Mouse (Mus musculus): ENCODE results near the gene Cd300ld5. TPM values are rescaled to one million over a fixed set of nuclear protein-coding genes. Genes with fewer than 3 reads are reported as not detected.

Cd300ld5 gene
- total and polyA plus RNA-seq, 2 experiments: 0.18 TPM; not detected in 1

DNA sequence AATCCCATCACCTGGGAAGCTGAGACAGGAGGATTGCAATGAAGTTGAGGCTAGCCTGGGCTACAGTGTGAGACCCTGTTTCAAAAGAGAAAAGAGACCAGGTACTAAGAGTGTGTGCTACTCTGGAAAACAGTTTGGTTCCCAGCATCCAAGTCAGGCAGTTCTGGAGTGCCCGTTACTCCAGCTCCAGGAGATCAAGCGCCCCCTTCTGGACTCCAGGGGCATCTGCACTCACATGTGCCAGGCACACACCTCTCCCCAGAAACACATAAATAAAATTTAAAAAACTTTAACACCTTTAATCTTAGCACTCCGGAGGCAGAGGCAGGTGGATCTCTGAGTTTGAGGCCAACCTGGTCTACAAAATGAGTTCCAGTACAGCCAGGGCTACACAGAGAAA, 43.8 kb upstream of the Cd300ld5 start:
- Histone ChIP-seq H3K4me1 (ENCODE audit: control insufficient read depth, insufficient read depth, low read length) (no peaks in the 10 kb centered on the region), H3K9ac (ENCODE audit: low read depth, low read length) (no peak overlapping the region), H3K27me3 (ENCODE audit: control insufficient read depth, insufficient read depth, low read length) (peaks cover 4% of the 10 kb centered on the region; the same call in 1 of the 2 replicates), H3K79me2 (ENCODE audit: control insufficient read depth, insufficient read depth, low read length) (no peaks in the 10 kb centered on the region), H3K4me3 (ENCODE audit: insufficient read depth, low read depth, low read length) (no peak overlapping the region), H3K27ac (replicated peaks; ENCODE audit: insufficient read depth, low read depth, low read length) (no peak overlapping the region), H3K36me3 (ENCODE audit: control insufficient read depth, insufficient read depth, low read length) (no peaks in the 10 kb centered on the region)
- no peak for DNase-seq (ENCODE audit: extremely low read depth, low read depth, low spot score)
- WGBS: 66% methylated on average over 3 of the region's 3 CpGs
- TF ChIP-seq CTCF (IDR thresholded peaks at IDR 0.05; ENCODE audit: low read depth, low read length) (no peak), POLR2A (IDR thresholded peaks at IDR 0.05; ENCODE audit: extremely low read depth, insufficient read depth, low read length) (no peak)

DNA sequence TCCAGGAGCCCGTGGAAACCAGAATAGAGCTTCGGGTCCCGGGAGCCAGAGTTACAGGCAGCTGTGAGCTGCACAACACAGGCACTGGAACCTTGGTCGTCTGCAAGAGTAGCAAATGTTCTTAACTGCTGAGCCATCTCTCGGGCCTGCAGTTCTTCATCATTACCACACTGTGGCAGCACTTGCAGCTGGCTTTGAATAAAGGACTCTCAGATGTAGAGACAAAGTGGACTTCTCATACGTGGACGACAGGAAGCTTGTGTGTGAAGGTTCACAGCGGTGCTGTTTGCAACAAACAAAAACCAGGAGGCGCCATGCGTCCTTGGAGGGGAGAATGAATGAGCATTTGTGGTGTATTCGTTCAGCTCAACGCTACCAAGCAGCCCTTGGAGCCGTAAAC, 43.3 kb upstream of the Cd300ld5 start:
- Histone ChIP-seq H3K4me1 (ENCODE audit: control insufficient read depth, insufficient read depth, low read length) (no peaks in the 10 kb centered on the region), H3K27ac (replicated peaks; ENCODE audit: insufficient read depth, low read depth, low read length) (no peak overlapping the region), H3K9ac (ENCODE audit: low read depth, low read length) (no peak overlapping the region), H3K4me3 (ENCODE audit: insufficient read depth, low read depth, low read length) (no peak overlapping the region), H3K27me3 (ENCODE audit: control insufficient read depth, insufficient read depth, low read length) (peaks cover 4% of the 10 kb centered on the region; the same call in 1 of the 2 replicates), H3K79me2 (ENCODE audit: control insufficient read depth, insufficient read depth, low read length) (no peaks in the 10 kb centered on the region), H3K36me3 (ENCODE audit: control insufficient read depth, insufficient read depth, low read length) (no peaks in the 10 kb centered on the region)
- TF ChIP-seq CTCF (IDR thresholded peaks at IDR 0.05; ENCODE audit: low read depth, low read length) (peak; percentile 70), POLR2A (IDR thresholded peaks at IDR 0.05; ENCODE audit: extremely low read depth, insufficient read depth, low read length) (no peak)
- 34% methylated on average over 13 of the region's 13 CpGs for WGBS
- peak; percentile 51 for DNase-seq (ENCODE audit: extremely low read depth, low read depth, low spot score)

GRCm38 (mm10) chr11:115078680-115079079, 41.1 kb upstream of the Cd300ld5 start:
- DNase-seq (ENCODE audit: extremely low read depth, low read depth, low spot score): no peak

DNA sequence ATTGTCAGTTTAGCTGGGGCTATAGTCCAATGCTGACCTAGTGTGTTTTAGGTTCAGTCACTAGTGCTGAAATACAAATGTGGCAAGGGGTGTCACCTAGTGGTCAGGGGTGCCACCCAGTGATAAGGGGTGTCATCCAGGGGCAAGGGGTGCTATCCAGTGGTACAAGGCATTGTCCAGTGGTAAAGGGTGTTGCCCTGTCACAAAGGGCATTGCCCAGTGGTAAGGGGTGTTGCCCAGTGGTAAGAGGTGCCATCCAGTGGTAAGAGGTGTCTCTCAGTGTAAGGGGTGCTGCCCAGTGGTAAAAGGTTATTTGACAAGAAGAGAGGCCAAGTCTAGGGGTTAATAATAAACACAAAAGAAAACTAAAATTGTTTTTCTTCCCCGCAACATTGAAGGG, 39.9 kb upstream of the Cd300ld5 start:
- Histone ChIP-seq H3K27me3 (ENCODE audit: control insufficient read depth, insufficient read depth, low read length) (no peaks in the 10 kb centered on the region), H3K9ac (ENCODE audit: low read depth, low read length) (no peak overlapping the region), H3K79me2 (ENCODE audit: control insufficient read depth, insufficient read depth, low read length) (no peaks in the 10 kb centered on the region), H3K4me3 (ENCODE audit: insufficient read depth, low read depth, low read length) (no peak overlapping the region), H3K4me1 (ENCODE audit: control insufficient read depth, insufficient read depth, low read length) (no peaks in the 10 kb centered on the region), H3K36me3 (ENCODE audit: control insufficient read depth, insufficient read depth, low read length) (no peaks in the 10 kb centered on the region), H3K27ac (replicated peaks; ENCODE audit: insufficient read depth, low read depth, low read length) (no peak overlapping the region)
- WGBS: 81% methylated on average over 1 of the region's 1 CpGs
- DNase-seq (ENCODE audit: extremely low read depth, low read depth, low spot score): no peak
- TF ChIP-seq POLR2A (IDR thresholded peaks at IDR 0.05; ENCODE audit: extremely low read depth, insufficient read depth, low read length) (no peak), CTCF (IDR thresholded peaks at IDR 0.05; ENCODE audit: low read depth, low read length) (no peak)

More at GRCm38 (mm10) chr11:115078680-115079079, 41.1 kb upstream of the Cd300ld5 start:
- no peak for TF ChIP-seq POLR2A (IDR thresholded peaks at IDR 0.05; ENCODE audit: extremely low read depth, insufficient read depth, low read length)
- TF ChIP-seq CTCF (IDR thresholded peaks at IDR 0.05; ENCODE audit: low read depth, low read length): no peak
- Histone ChIP-seq H3K4me3 (ENCODE audit: insufficient read depth, low read depth, low read length) (no peak overlapping the region), H3K4me1 (ENCODE audit: control insufficient read depth, insufficient read depth, low read length) (no peaks in the 10 kb centered on the region), H3K27ac (replicated peaks; ENCODE audit: insufficient read depth, low read depth, low read length) (no peak overlapping the region), H3K27me3 (ENCODE audit: control insufficient read depth, insufficient read depth, low read length) (no peaks in the 10 kb centered on the region), H3K36me3 (ENCODE audit: control insufficient read depth, insufficient read depth, low read length) (no peaks in the 10 kb centered on the region), H3K9ac (ENCODE audit: low read depth, low read length) (no peak overlapping the region), H3K79me2 (ENCODE audit: control insufficient read depth, insufficient read depth, low read length) (no peaks in the 10 kb centered on the region)
- 66% methylated on average over 5 of the region's 5 CpGs for WGBS

DNA sequence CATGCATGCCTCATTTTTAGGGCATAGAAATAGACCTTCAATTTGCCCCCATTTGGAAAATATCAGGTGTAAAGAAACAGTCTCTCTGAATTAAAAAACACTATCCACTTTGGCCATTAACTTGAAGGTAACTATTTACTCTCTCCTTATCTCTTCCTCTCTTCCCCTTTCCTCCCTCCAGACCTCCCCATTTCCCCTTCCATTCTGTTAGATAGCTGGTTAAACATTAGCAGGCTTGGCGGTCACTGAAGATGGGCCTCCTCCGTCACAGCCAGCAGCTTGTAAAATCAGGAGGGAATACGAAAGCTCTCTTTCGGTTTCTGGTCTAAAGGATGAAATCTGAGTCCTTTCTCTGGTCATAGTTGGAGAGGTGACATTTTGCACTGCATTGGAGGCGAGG, 38.3 kb upstream of the Cd300ld5 start:
- Histone ChIP-seq H3K27ac (replicated peaks; ENCODE audit: insufficient read depth, low read depth, low read length) (no peak overlapping the region), H3K27me3 (ENCODE audit: control insufficient read depth, insufficient read depth, low read length) (0 out of 2 replicates have a peak, but pooled peaks cover 3% of the 10 kb centered on the region), H3K9ac (ENCODE audit: low read depth, low read length) (no peak overlapping the region), H3K79me2 (ENCODE audit: control insufficient read depth, insufficient read depth, low read length) (no peaks in the 10 kb centered on the region), H3K36me3 (ENCODE audit: control insufficient read depth, insufficient read depth, low read length) (no peaks in the 10 kb centered on the region), H3K4me1 (ENCODE audit: control insufficient read depth, insufficient read depth, low read length) (no peaks in the 10 kb centered on the region), H3K4me3 (ENCODE audit: insufficient read depth, low read depth, low read length) (no peak overlapping the region)
- TF ChIP-seq POLR2A (IDR thresholded peaks at IDR 0.05; ENCODE audit: extremely low read depth, insufficient read depth, low read length): no peak
- 23% methylated on average over 5 of the region's 5 CpGs for WGBS
- no peak for DNase-seq (ENCODE audit: extremely low read depth, low read depth, low spot score)

DNA sequence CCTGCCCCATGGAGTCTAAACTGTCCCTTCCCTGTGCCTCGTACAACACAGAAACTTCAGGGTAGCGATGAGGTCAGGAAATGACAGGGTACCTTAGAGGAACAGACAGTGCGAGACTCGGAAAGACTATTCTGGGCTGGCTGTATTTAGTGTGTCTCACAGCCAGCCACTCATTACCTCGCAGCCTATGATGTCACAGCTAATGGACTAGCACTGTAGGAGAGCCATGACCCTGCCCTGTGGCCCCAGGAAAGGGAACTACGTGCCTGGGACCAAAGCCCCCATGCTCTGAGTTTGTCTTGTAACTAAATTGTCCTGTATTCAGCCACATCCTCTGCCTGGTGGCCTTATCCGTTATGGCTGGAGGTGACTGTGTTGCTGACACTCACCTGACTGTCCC, 37.8 kb upstream of the Cd300ld5 start:
- no peaks in the 10 kb centered on the region for H3K4me1 ChIP-seq (ENCODE audit: control insufficient read depth, insufficient read depth, low read length)
- no peaks in the 10 kb centered on the region for H3K36me3 ChIP-seq (ENCODE audit: control insufficient read depth, insufficient read depth, low read length)
- H3K79me2 ChIP-seq (ENCODE audit: control insufficient read depth, insufficient read depth, low read length): no peaks in the 10 kb centered on the region
- no peak for TF ChIP-seq CTCF (IDR thresholded peaks at IDR 0.05; ENCODE audit: low read depth, low read length)
- TF ChIP-seq POLR2A (IDR thresholded peaks at IDR 0.05; ENCODE audit: extremely low read depth, insufficient read depth, low read length): no peak
- no peak for DNase-seq (ENCODE audit: extremely low read depth, low read depth, low spot score)
- WGBS: 42% methylated on average over 7 of the region's 7 CpGs
- 0 out of 2 replicates have a peak, but pooled peaks cover 3% of the 10 kb centered on the region for H3K27me3 ChIP-seq (ENCODE audit: control insufficient read depth, insufficient read depth, low read length)
- H3K9ac ChIP-seq (ENCODE audit: low read depth, low read length): no peak overlapping the region
- H3K4me3 ChIP-seq (ENCODE audit: insufficient read depth, low read depth, low read length): no peak overlapping the region
- no peak overlapping the region for H3K27ac ChIP-seq (replicated peaks; ENCODE audit: insufficient read depth, low read depth, low read length)
